Mouse (Mus musculus) intestine, embryonic 16.5 days (tissue): ENCODE data around the gene Gnai2. TPM values are rescaled to one million over a fixed set of nuclear protein-coding genes. Genes with fewer than 3 reads are reported as not detected.

Experiments used
- ATAC-seq: fragments of 200-750 bp; cut with Nextera tagmentation; 2 replicates; pipeline ENCODE4 v1.8.0; 2017; ENCODE audit warnings: moderate TSS enrichment, moderate library complexity
- H3K27ac ChIP-seq: fragments of 300-500 bp; sonication (generic); 2 replicates; pipeline ENCODE4 v1.5.1; 2014; ENCODE audit warnings: mild to moderate bottlenecking, low read length
- H3K27me3 ChIP-seq: fragments of 300-500 bp; sonication (generic); replicated peaks from 2 replicates; pipeline ENCODE4 v1.6.1; 2014; ENCODE audit warnings: low read length, control low read depth, mixed read lengths; ENCODE audit not compliant: control insufficient read depth, insufficient read depth
- H3K36me3 ChIP-seq: fragments of 300-500 bp; sonication (generic); 2 replicates; pipeline ENCODE4 v1.6.1; 2014; ENCODE audit warnings: low read length, control low read depth; ENCODE audit not compliant: control insufficient read depth, insufficient read depth
- H3K4me1 ChIP-seq: fragments of 300-500 bp; sonication (generic); 2 replicates; pipeline ENCODE4 v1.6.1; 2014; ENCODE audit warnings: low read length, control low read depth, mixed read lengths; ENCODE audit not compliant: control insufficient read depth, insufficient read depth
- H3K4me2 ChIP-seq: fragments of 300-500 bp; sonication (generic); 2 replicates; pipeline ENCODE4 v1.6.1; 2014; ENCODE audit warnings: low read depth, low read length, control low read depth
- H3K4me3 ChIP-seq: fragments of 300-500 bp; sonication (generic); 2 replicates; pipeline ENCODE4 v1.5.1; 2014; ENCODE audit warnings: mild to moderate bottlenecking, low read length
- H3K9ac ChIP-seq: fragments of 300-500 bp; sonication (generic); 2 replicates; pipeline ENCODE4 v1.6.1; 2014; ENCODE audit warnings: low read depth, low read length
- H3K9me3 ChIP-seq: fragments of 300-500 bp; sonication (generic); 2 replicates; pipeline ENCODE4 v1.6.1; 2016; ENCODE audit warnings: low read length, control low read depth; ENCODE audit not compliant: control insufficient read depth
- WGBS: fragments of 180-500 bp; shearing (Covaris S2); extraction: QIAGEN DNeasy Blood & Tissue Kit; methylation state at CpG from one replicate; pipeline ENCODE4 v1.1.7; 2014; 5-methylcytosine and 5-hydroxymethylcytosine counted together
- polyA plus RNA-seq: library from polyadenylated mRNA; unstranded; fragments of >200 nt; fragmentation: Nextera tagmentation; extraction: Ambion mirVana; gene quantifications from 2 replicates; pipeline ENCODE4 v1.2.1, GENCODE M21; 2015

Gnai2 gene
- polyA plus RNA-seq, 1 experiment from 2014 or later = 301 TPM

- 68% methylated on average over 5 of the region's 5 CpGs for WGBS
- Histone ChIP-seq H3K4me2 (no peak overlapping the region), H3K4me1 (peaks cover 67% of the 10 kb centered on the region), H3K27me3 (no peaks in the 10 kb centered on the region), H3K9ac (peak overlapping the region; percentile 48; the same call in 1 of the 2 replicates), H3K27ac (peak overlapping the region; percentile 59), H3K36me3 (peaks cover 22% of the 10 kb centered on the region), H3K4me3 (no peak overlapping the region), H3K9me3 (no peaks in the 10 kb centered on the region)
- ATAC-seq = no peak
Observed at GRCm38 (mm10) chr9:107624539-107624938, 10.6 kb downstream of the Gnai2 start.

- no peaks in the 10 kb centered on the region for H3K27me3 ChIP-seq
- no peak overlapping the region for H3K4me2 ChIP-seq
- no peak for ATAC-seq
- peaks cover 23% of the 10 kb centered on the region for H3K36me3 ChIP-seq
- no peak overlapping the region for H3K4me3 ChIP-seq
- no peaks in the 10 kb centered on the region for H3K9me3 ChIP-seq
- H3K9ac ChIP-seq = peak overlapping the region; percentile 32; the same call in 1 of the 2 replicates
- H3K4me1 ChIP-seq = peaks cover 49% of the 10 kb centered on the region
- no peak overlapping the region for H3K27ac ChIP-seq
Observed at GRCm38 (mm10) chr9:107620954-107621353, 14.2 kb downstream of the Gnai2 start.

- Histone ChIP-seq H3K9ac (peak overlapping the region; percentile 48), H3K9me3 (no peaks in the 10 kb centered on the region), H3K4me1 (peaks cover 37% of the 10 kb centered on the region), H3K27ac (peak overlapping the region; percentile 95), H3K4me2 (0 out of 2 replicates have a peak overlapping the region, but pooled peaks have one; percentile 4), H3K27me3 (no peaks in the 10 kb centered on the region), H3K36me3 (peaks cover 28% of the 10 kb centered on the region), H3K4me3 (no peak overlapping the region)
- WGBS = 64% methylated on average over 13 of the region's 13 CpGs
- no peak; the same call in none of the 2 replicates for ATAC-seq
Observed at GRCm38 (mm10) chr9:107619546-107619879, 15.7 kb downstream of the Gnai2 start.

GRCm38 (mm10) chr9:107618778-107619545 is 16.2 kb downstream of the Gnai2 start:
- peak overlapping the region; percentile 55 for H3K9ac ChIP-seq
- peak; percentile 92 for ATAC-seq
- WGBS = 24% methylated on average over 13 of the region's 13 CpGs

GRCm38 (mm10) chr9:107618098-107618497 is 17.1 kb downstream of the Gnai2 start:
- ATAC-seq = no peak
- peaks cover 29% of the 10 kb centered on the region for H3K36me3 ChIP-seq

More at GRCm38 (mm10) chr9:107618778-107619545, 16.2 kb downstream of the Gnai2 start:
- no peaks in the 10 kb centered on the region for H3K9me3 ChIP-seq
- H3K27ac ChIP-seq = peak overlapping the region; percentile 95
- H3K27me3 ChIP-seq = no peaks in the 10 kb centered on the region
- no peak overlapping the region for H3K4me3 ChIP-seq
- 0 out of 2 replicates have a peak overlapping the region, but pooled peaks have one; percentile 13 for H3K4me2 ChIP-seq
- H3K36me3 ChIP-seq = peaks cover 29% of the 10 kb centered on the region
- peaks cover 33% of the 10 kb centered on the region for H3K4me1 ChIP-seq

GRCm38 (mm10) chr9:107617461-107617860 is 17.7 kb downstream of the Gnai2 start:
- H3K4me3 ChIP-seq = no peak overlapping the region
- H3K27ac ChIP-seq = no peak overlapping the region
- H3K27me3 ChIP-seq = no peaks in the 10 kb centered on the region
- 85% methylated on average over 2 of the region's 2 CpGs for WGBS
- peaks cover 37% of the 10 kb centered on the region for H3K4me1 ChIP-seq
- ATAC-seq = no peak
- no peaks in the 10 kb centered on the region for H3K9me3 ChIP-seq
- no peak overlapping the region for H3K4me2 ChIP-seq
- H3K36me3 ChIP-seq = peaks cover 28% of the 10 kb centered on the region
- H3K9ac ChIP-seq = no peak overlapping the region

More at GRCm38 (mm10) chr9:107618098-107618497, 17.1 kb downstream of the Gnai2 start:
- Histone ChIP-seq H3K4me2 (no peak overlapping the region), H3K9me3 (no peaks in the 10 kb centered on the region), H3K4me1 (peaks cover 35% of the 10 kb centered on the region), H3K27me3 (no peaks in the 10 kb centered on the region), H3K4me3 (no peak overlapping the region), H3K9ac (peak overlapping the region; percentile 55), H3K27ac (peak overlapping the region; percentile 95)
- 92% methylated on average over 6 of the region's 6 CpGs for WGBS

- H3K4me2 ChIP-seq = no peak overlapping the region
- no peak overlapping the region for H3K9ac ChIP-seq
- WGBS = 70% methylated on average over 4 of the region's 4 CpGs
- peaks cover 39% of the 10 kb centered on the region for H3K4me1 ChIP-seq
- H3K36me3 ChIP-seq = peaks cover 18% of the 10 kb centered on the region
- no peaks in the 10 kb centered on the region for H3K27me3 ChIP-seq
- no peak overlapping the region for H3K27ac ChIP-seq
- H3K9me3 ChIP-seq = no peaks in the 10 kb centered on the region
- no peak for ATAC-seq
- no peak overlapping the region for H3K4me3 ChIP-seq
Observed at GRCm38 (mm10) chr9:107615035-107615434, 20.1 kb downstream of the Gnai2 start.

GRCm38 (mm10) chr9:107612945-107613569 is 22.1 kb downstream of the Gnai2 start:
- WGBS = 7% methylated on average over 12 of the region's 12 CpGs
- ATAC-seq = peak; percentile 34

GRCm38 (mm10) chr9:107612191-107612944 is 22.8 kb downstream of the Gnai2 start:
- ATAC-seq = peak; percentile 92
- H3K9ac ChIP-seq = peak overlapping the region; percentile 75
- peaks cover 38% of the 10 kb centered on the region for H3K4me1 ChIP-seq

More at GRCm38 (mm10) chr9:107612945-107613569, 22.1 kb downstream of the Gnai2 start:
- peak overlapping the region; percentile 45 for H3K4me3 ChIP-seq
- peaks cover 15% of the 10 kb centered on the region for H3K36me3 ChIP-seq
- no peaks in the 10 kb centered on the region for H3K9me3 ChIP-seq
- no peaks in the 10 kb centered on the region for H3K27me3 ChIP-seq
- H3K4me1 ChIP-seq = peaks cover 34% of the 10 kb centered on the region
- H3K4me2 ChIP-seq = peak overlapping the region; percentile 84
- H3K27ac ChIP-seq = peak overlapping the region; percentile 93
- peak overlapping the region; percentile 75 for H3K9ac ChIP-seq

More at GRCm38 (mm10) chr9:107612191-107612944, 22.8 kb downstream of the Gnai2 start:
- 4% methylated on average over 45 of the region's 48 CpGs for WGBS
- Histone ChIP-seq H3K27ac (peak overlapping the region; percentile 93), H3K27me3 (no peaks in the 10 kb centered on the region), H3K4me3 (peak overlapping the region; percentile 45), H3K9me3 (no peaks in the 10 kb centered on the region), H3K36me3 (peaks cover 15% of the 10 kb centered on the region), H3K4me2 (peak overlapping the region; percentile 84)
